Mouse (Mus musculus) neural tube, embryonic 14.5 days (tissue): ENCODE results near the gene Scly. TPM values are rescaled to one million over a fixed set of nuclear protein-coding genes. Genes with fewer than 3 reads are reported as not detected.

Source experiments
- ATAC-seq: fragments of 200-750 bp; cut with Nextera tagmentation; 2 replicates; pipeline ENCODE4 v1.8.0; 2017; ENCODE audit warnings: low read depth, mild to moderate bottlenecking, moderate TSS enrichment, moderate library complexity
- H3K27ac ChIP-seq: fragments of 300-500 bp; sonication (generic); 2 replicates; pipeline ENCODE4 v1.5.1; 2014; ENCODE audit warnings: low read depth, mild to moderate bottlenecking, control low read depth, low read length, moderate library complexity, mixed read lengths
- H3K27me3 ChIP-seq: fragments of 300-500 bp; sonication (generic); 2 replicates; pipeline ENCODE4 v1.6.1; 2014; ENCODE audit warnings: low read length; ENCODE audit not compliant: control insufficient read depth, insufficient read depth
- H3K36me3 ChIP-seq: fragments of 300-500 bp; sonication (generic); 2 replicates; pipeline ENCODE4 v1.6.1; 2014; ENCODE audit warnings: low read length, mixed read lengths; ENCODE audit not compliant: control insufficient read depth, insufficient read depth
- H3K4me1 ChIP-seq: fragments of 300-500 bp; sonication (generic); 2 replicates; pipeline ENCODE4 v1.6.1; 2014; ENCODE audit warnings: low read length; ENCODE audit not compliant: control insufficient read depth, insufficient read depth
- H3K4me2 ChIP-seq: fragments of 300-500 bp; sonication (generic); 2 replicates; pipeline ENCODE4 v1.6.1; 2014; ENCODE audit warnings: mild to moderate bottlenecking, low read depth, low read length, control low read depth
- H3K4me3 ChIP-seq: fragments of 300-500 bp; sonication (generic); 2 replicates; pipeline ENCODE4 v1.5.1; 2014; ENCODE audit warnings: low read depth, low read length, control low read depth, mixed read lengths
- H3K9ac ChIP-seq: fragments of 300-500 bp; sonication (generic); replicated peaks from 2 replicates; pipeline ENCODE4 v1.6.1; 2014; ENCODE audit warnings: low read depth, mild to moderate bottlenecking, control low read depth, low read length, mixed read lengths
- H3K9me3 ChIP-seq: fragments of 300-500 bp; sonication (generic); 2 replicates; pipeline ENCODE4 v1.6.1; 2016; ENCODE audit warnings: low read length; ENCODE audit not compliant: control insufficient read depth
- whole genome bisulfite sequencing: fragments of 180-500 bp; shearing (Covaris S2); extraction: QIAGEN DNeasy Blood & Tissue Kit; methylation state at CpG from one replicate; pipeline ENCODE4 v1.1.7; 2014; 5-methylcytosine and 5-hydroxymethylcytosine counted together
- polyA plus RNA-seq: library from polyadenylated mRNA; unstranded; fragments of >200 nt; fragmentation: Nextera tagmentation; extraction: Ambion mirVana; gene quantifications from 2 replicates; pipeline ENCODE4 v1.2.1, GENCODE M21; 2014

The Scly gene
- polyA plus RNA-seq, 1 experiment from 2014 or later: 8.4 TPM

- WGBS: 56% methylated on average over 5 of the region's 5 CpGs
Measured at GRCm38 (mm10) chr1:91313251-91313650, 15.1 kb downstream of the Scly start.

GRCm38 (mm10) chr1:91317656-91318055 lies 19.5 kb downstream of the Scly start:
- Histone ChIP-seq H3K4me3 (no peak overlapping the region), H3K9me3 (no peaks in the 10 kb centered on the region), H3K27ac (no peak overlapping the region), H3K9ac (no peak overlapping the region), H3K36me3 (no peaks in the 10 kb centered on the region), H3K27me3 (no peaks in the 10 kb centered on the region), H3K4me2 (no peak overlapping the region), H3K4me1 (no peaks in the 10 kb centered on the region)
- no peak for ATAC-seq
- 91% methylated on average over 6 of the region's 6 CpGs for WGBS

More at GRCm38 (mm10) chr1:91313251-91313650, 15.1 kb downstream of the Scly start:
- H3K27ac ChIP-seq: no peak overlapping the region
- no peak for ATAC-seq
- H3K4me3 ChIP-seq: no peak overlapping the region
- H3K9me3 ChIP-seq: no peaks in the 10 kb centered on the region
- no peaks in the 10 kb centered on the region for H3K4me1 ChIP-seq
- no peak overlapping the region for H3K4me2 ChIP-seq
- H3K27me3 ChIP-seq: no peaks in the 10 kb centered on the region
- no peak overlapping the region for H3K9ac ChIP-seq
- H3K36me3 ChIP-seq: peaks cover 16% of the 10 kb centered on the region

- no peak for ATAC-seq
- no peak within 1 kb of the TSS for H3K9ac ChIP-seq
- no peaks in the 10 kb centered on the region for H3K9me3 ChIP-seq
- no peak within 1 kb of the TSS for H3K4me3 ChIP-seq
- WGBS: 89% methylated on average over 19 of the region's 19 CpGs
- H3K27me3 ChIP-seq: no peaks in the 10 kb centered on the region
- H3K36me3 ChIP-seq: no peaks in the 10 kb centered on the region
- H3K4me2 ChIP-seq: no peak within 1 kb of the TSS
- H3K4me1 ChIP-seq: no peaks in the 10 kb centered on the region
- H3K27ac ChIP-seq: no peak within 1 kb of the TSS
Measured at GRCm38 (mm10) chr1:91321760-91322438, 23.8 kb downstream of the Scly start, which contains the start of gene Espnl. Gene Espnl (plus strand): TSS chr1:91322075.

GRCm38 (mm10) chr1:91324646-91325045 lies 26.5 kb downstream of the Scly start:
- no peaks in the 10 kb centered on the region for H3K27me3 ChIP-seq
- no peaks in the 10 kb centered on the region for H3K4me1 ChIP-seq
- no peak overlapping the region for H3K4me2 ChIP-seq
- no peak overlapping the region for H3K9ac ChIP-seq
- H3K9me3 ChIP-seq: no peaks in the 10 kb centered on the region
- H3K36me3 ChIP-seq: no peaks in the 10 kb centered on the region
- no peak overlapping the region for H3K4me3 ChIP-seq
- no peak overlapping the region; the same call in 1 of the 2 replicates for H3K27ac ChIP-seq
- no peak for ATAC-seq
- WGBS: 67% methylated on average over 2 of the region's 2 CpGs

GRCm38 (mm10) chr1:91325488-91326042 lies 27.4 kb downstream of the Scly start:
- Histone ChIP-seq H3K4me3 (no peak overlapping the region), H3K9ac (no peak overlapping the region), H3K27me3 (no peaks in the 10 kb centered on the region), H3K36me3 (no peaks in the 10 kb centered on the region), H3K27ac (no peak overlapping the region), H3K4me2 (no peak overlapping the region), H3K4me1 (no peaks in the 10 kb centered on the region), H3K9me3 (no peaks in the 10 kb centered on the region)
- 70% methylated on average over 4 of the region's 4 CpGs for WGBS
- no peak for ATAC-seq

GRCm38 (mm10) chr1:91332102-91332501 lies 34.0 kb downstream of the Scly start:
- Histone ChIP-seq H3K27me3 (no peaks in the 10 kb centered on the region), H3K4me2 (no peak overlapping the region), H3K27ac (no peak overlapping the region), H3K9me3 (no peaks in the 10 kb centered on the region), H3K36me3 (no peaks in the 10 kb centered on the region), H3K4me3 (no peak overlapping the region), H3K9ac (no peak overlapping the region), H3K4me1 (no peaks in the 10 kb centered on the region)
- WGBS: 45% methylated on average over 4 of the region's 4 CpGs
- ATAC-seq: no peak

- no peak for ATAC-seq
- H3K27me3 ChIP-seq: no peaks in the 10 kb centered on the region
- no peak overlapping the region for H3K4me3 ChIP-seq
- H3K9me3 ChIP-seq: no peaks in the 10 kb centered on the region
- no peak overlapping the region for H3K27ac ChIP-seq
- no peaks in the 10 kb centered on the region for H3K4me1 ChIP-seq
- no peaks in the 10 kb centered on the region for H3K36me3 ChIP-seq
- no peak overlapping the region for H3K4me2 ChIP-seq
- H3K9ac ChIP-seq: no peak overlapping the region
Measured at GRCm38 (mm10) chr1:91333582-91333981, 35.4 kb downstream of the Scly start.

GRCm38 (mm10) chr1:91337355-91337754 lies 39.2 kb downstream of the Scly start:
- Histone ChIP-seq H3K4me3 (no peak overlapping the region), H3K9ac (no peak overlapping the region), H3K4me1 (no peaks in the 10 kb centered on the region), H3K36me3 (no peaks in the 10 kb centered on the region), H3K9me3 (no peaks in the 10 kb centered on the region), H3K27me3 (no peaks in the 10 kb centered on the region), H3K4me2 (no peak overlapping the region), H3K27ac (no peak overlapping the region)
- 91% methylated on average over 7 of the region's 7 CpGs for WGBS
- no peak for ATAC-seq

- WGBS: 84% methylated on average over 3 of the region's 3 CpGs
- peaks cover 8% of the 10 kb centered on the region for H3K4me1 ChIP-seq
- no peak overlapping the region for H3K27ac ChIP-seq
- no peak overlapping the region for H3K4me2 ChIP-seq
- ATAC-seq: no peak
- no peaks in the 10 kb centered on the region for H3K9me3 ChIP-seq
- H3K36me3 ChIP-seq: no peaks in the 10 kb centered on the region
- no peak overlapping the region for H3K9ac ChIP-seq
- no peak overlapping the region for H3K4me3 ChIP-seq
- peaks cover 29% of the 10 kb centered on the region for H3K27me3 ChIP-seq
Measured at GRCm38 (mm10) chr1:91344001-91344400, 45.9 kb downstream of the Scly start.
